Mouse (Mus musculus) liver, embryonic 13.5 days (tissue): ENCODE measurements at regions not wholly inside any gene's neighbourhood (a gene's known extent, or its start where the extent isn't known, plus 50 kb on each side); places are given as distances from the start of the nearest gene placed in this dataset.

Source experiments
- ATAC-seq: fragments of 200-750 bp; cut with Nextera tagmentation; 2 replicates; pipeline ENCODE4 v1.8.0; 2017; ENCODE audit warnings: low read depth, mild to moderate bottlenecking, moderate number of reproducible peaks, moderate library complexity
- DNase-seq: peaks from one replicate; pipeline ENCODE4 v3.0.0; 2022
- H3K27ac ChIP-seq: fragments of 300-500 bp; sonication (generic); 2 replicates; pipeline ENCODE4 v1.5.1; 2015; ENCODE audit warnings: moderate library complexity, mild to moderate bottlenecking, inconsistent platforms
- H3K27me3 ChIP-seq: fragments of 300-500 bp; sonication (generic); 2 replicates; pipeline ENCODE4 v1.6.1; 2015; ENCODE audit warnings: mild to moderate bottlenecking, inconsistent platforms
- H3K36me3 ChIP-seq: fragments of 300-500 bp; sonication (generic); 2 replicates; pipeline ENCODE4 v1.6.1; 2015; ENCODE audit warnings: mild to moderate bottlenecking, inconsistent platforms
- H3K4me1 ChIP-seq: fragments of 300-500 bp; sonication (generic); replicated peaks from 2 replicates; pipeline ENCODE4 v1.6.1; 2015; ENCODE audit warnings: inconsistent platforms
- H3K4me2 ChIP-seq: fragments of 300-500 bp; sonication (generic); 2 replicates; pipeline ENCODE4 v1.6.1; 2015; ENCODE audit warnings: inconsistent platforms, mild to moderate bottlenecking, moderate library complexity
- H3K4me3 ChIP-seq: fragments of 300-500 bp; sonication (generic); replicated peaks from 2 replicates; pipeline ENCODE4 v1.5.1; 2015; ENCODE audit warnings: mild to moderate bottlenecking, inconsistent platforms
- H3K9ac ChIP-seq: fragments of 300-500 bp; sonication (generic); 2 replicates; pipeline ENCODE4 v1.6.1; 2015; ENCODE audit warnings: mild to moderate bottlenecking, inconsistent platforms
- H3K9me3 ChIP-seq: fragments of 300-500 bp; sonication (generic); replicated peaks from 2 replicates; pipeline ENCODE4 v1.6.1; 2016; ENCODE audit warnings: inconsistent platforms
- WGBS: fragments of 180-500 bp; shearing (Covaris S2); methylation state at CpG from one replicate; pipeline ENCODE4 v1.1.7; 2015; ENCODE audit not compliant: insufficient replicate concordance; 5-methylcytosine and 5-hydroxymethylcytosine counted together

DNA sequence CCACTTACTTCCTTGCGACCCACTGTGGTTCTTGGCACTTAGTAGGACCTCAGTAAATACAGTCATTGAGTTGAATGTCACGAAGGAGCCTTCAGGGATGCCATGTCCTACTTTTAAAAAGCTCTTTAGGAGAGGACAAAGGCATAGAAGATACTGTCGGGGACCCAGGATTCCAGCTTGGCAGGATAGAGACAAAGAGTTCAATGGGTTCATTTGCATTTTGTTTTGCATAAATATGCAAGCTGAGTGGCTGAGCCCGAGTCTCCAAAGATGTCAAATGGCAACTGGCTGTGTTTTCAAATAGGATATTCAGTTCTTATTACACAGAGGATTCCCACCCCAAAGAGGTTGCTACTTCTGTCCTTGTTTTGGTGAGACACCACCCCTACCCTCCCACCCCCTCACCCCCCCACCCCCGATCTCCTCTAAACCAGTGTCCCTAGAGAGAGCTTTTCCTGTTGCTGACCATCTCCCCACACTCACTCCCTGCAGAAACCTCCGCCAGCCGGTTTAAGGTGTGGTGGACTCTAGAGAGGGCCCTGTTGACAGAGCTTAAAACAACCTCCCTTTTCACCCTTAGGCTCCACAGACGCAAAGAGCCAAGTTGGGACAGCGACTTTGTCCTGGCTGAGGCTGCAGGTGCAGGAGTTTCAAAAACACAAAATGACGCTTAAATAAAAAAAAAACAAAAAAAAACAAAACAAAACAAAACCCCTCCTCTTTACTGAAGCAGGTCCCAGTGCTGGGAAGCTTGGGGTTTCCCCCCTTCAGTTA, 57.9 kb downstream of the Sox9 start:
- no peak overlapping the region for H3K4me3 ChIP-seq
- no peak for DNase-seq
- no peak overlapping the region for H3K27ac ChIP-seq
- H3K4me2 ChIP-seq, result no peak overlapping the region
- H3K9me3 ChIP-seq, result no peaks in the 10 kb centered on the region
- no peaks in the 10 kb centered on the region for H3K27me3 ChIP-seq
- ATAC-seq, result no peak
- no peaks in the 10 kb centered on the region for H3K36me3 ChIP-seq
- 15% methylated on average over 10 of the region's 10 CpGs for WGBS
- H3K9ac ChIP-seq, result no peak overlapping the region
- no peaks in the 10 kb centered on the region for H3K4me1 ChIP-seq

DNA sequence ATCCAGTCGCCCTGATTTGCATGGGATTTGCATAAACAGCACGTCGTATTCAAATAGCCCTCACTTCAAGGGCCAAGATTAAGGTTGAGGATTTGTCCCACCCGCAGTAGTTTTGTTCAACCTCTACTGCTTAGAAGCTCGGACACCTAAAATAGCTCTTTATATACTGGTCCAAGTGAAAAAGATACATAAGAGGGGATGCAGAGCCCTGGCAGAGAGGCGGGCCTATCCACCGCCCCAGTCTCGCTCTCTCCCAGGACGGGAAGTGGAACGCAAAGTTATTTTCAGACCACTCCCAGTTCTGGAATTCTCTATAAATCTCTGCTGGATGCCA, 58.4 kb downstream of the Sox9 start:
- no peak for ATAC-seq
- Histone ChIP-seq H3K4me2 (no peak overlapping the region), H3K4me3 (no peak overlapping the region)

DNA sequence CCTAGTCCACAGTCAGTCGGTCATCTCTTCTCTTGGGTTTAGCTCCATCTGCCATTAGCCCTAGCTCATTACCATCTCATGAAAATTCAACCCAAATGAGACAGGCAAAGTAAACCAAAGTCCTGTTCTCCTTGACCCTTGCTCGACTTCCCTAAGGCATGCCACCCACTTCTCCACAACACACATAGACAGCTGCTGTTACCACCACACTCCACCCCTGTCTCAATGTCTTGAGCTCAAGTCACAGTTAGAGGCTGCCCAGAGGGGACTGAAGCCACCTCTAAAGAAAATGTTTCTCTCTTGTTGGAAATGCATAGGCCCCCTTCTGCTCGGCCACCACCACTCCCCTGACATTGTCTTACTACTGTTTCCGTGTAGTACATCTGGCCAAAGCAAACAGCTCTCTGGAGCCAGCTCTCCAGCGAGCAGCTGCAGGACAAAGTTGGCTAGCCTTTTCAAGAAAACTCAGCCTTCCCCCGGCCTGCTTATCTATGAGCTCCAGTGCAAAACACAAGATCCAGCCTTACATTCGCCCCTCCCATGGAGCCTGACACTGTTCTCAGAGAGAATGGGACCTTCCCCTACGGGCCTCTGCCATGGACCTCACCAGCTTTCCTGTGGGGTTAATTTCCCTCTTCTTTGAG, 62.4 kb downstream of the Sox9 start:
- WGBS, result 48% methylated on average over 8 of the region's 8 CpGs
- H3K27ac ChIP-seq, result no peak overlapping the region
- no peak overlapping the region for H3K4me3 ChIP-seq
- no peak overlapping the region for H3K4me2 ChIP-seq
- no peak overlapping the region for H3K9ac ChIP-seq
- no peak for DNase-seq
- no peaks in the 10 kb centered on the region for H3K27me3 ChIP-seq
- ATAC-seq, result no peak
- H3K9me3 ChIP-seq, result no peaks in the 10 kb centered on the region
- H3K36me3 ChIP-seq, result no peaks in the 10 kb centered on the region
- H3K4me1 ChIP-seq, result no peaks in the 10 kb centered on the region

More for the DNA sequence above, 58.4 kb downstream of the Sox9 start:
- no peaks in the 10 kb centered on the region for H3K36me3 ChIP-seq
- 7% methylated on average over 10 of the region's 10 CpGs for WGBS
- no peak overlapping the region for H3K27ac ChIP-seq
- H3K4me1 ChIP-seq, result no peaks in the 10 kb centered on the region
- H3K27me3 ChIP-seq, result no peaks in the 10 kb centered on the region
- no peak for DNase-seq
- no peak overlapping the region for H3K9ac ChIP-seq
- H3K9me3 ChIP-seq, result no peaks in the 10 kb centered on the region

DNA sequence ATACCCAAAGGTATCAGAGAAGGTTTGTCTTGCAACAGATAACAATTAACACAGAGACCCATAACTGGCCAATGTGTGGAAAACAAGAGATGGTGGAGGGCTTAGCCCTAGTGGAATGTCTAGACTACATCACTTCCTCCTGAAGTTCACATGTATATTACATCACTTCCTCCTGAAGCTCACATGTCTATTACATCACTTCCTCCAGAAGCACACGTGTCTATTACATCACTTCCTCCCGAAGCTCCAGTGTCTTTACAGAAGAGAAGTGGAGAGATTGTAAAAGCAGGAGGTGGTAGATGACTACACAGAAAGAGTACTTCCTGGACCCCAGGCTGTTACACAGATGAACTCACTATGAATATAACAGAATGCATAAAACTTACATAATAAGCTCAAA, 65.1 kb downstream of the Sox9 start:
- DNase-seq, result no peak
- H3K36me3 ChIP-seq, result no peaks in the 10 kb centered on the region
- no peak overlapping the region for H3K27ac ChIP-seq
- H3K4me2 ChIP-seq, result no peak overlapping the region
- ATAC-seq, result no peak
- 49% methylated on average over 2 of the region's 2 CpGs for WGBS
- H3K9ac ChIP-seq, result no peak overlapping the region
- no peak overlapping the region for H3K4me3 ChIP-seq
- H3K9me3 ChIP-seq, result no peaks in the 10 kb centered on the region
- no peaks in the 10 kb centered on the region for H3K27me3 ChIP-seq
- H3K4me1 ChIP-seq, result no peaks in the 10 kb centered on the region

DNA sequence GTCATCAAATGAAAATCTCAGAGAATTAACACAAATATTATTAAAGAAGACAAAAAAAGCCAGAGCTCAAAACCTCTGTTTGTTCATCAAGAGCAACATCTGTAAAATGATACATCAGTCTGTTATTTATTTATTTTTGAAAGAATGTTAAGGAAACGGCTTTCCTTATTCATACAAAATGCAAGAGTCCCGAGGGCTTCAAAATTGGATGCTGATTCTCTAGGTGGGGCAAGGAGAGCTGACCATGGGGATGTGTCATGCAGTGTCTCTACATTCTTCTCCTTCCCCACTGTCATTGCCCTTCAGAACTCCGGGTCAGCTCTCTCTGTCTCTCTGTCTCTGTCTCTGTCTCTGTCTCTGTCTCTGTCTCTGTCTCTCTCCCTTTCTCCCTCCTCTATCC, 65.8 kb downstream of the Sox9 start:
- WGBS, result 57% methylated on average over 3 of the region's 3 CpGs
- H3K4me3 ChIP-seq, result no peak overlapping the region

DNA sequence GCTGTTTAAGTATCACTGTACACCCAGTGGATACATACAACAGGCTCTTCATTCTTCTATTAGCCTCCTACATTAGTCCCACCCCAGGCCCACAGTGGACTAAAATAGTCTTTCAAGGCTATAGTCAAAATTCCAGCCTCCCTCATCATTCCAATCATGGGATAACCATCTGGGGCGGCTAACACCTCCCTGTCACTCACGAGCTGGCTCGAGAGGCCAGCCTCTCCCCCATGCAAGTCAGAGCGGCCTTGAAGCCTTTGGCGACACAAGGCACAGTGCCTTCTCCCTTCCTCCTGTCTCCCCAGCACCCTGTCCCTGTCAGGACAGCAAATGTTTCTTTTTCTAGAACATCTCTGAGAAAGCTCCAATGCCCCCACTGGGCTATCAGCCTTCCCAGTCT, 68.0 kb downstream of the Sox9 start:
- no peak for ATAC-seq
- 63% methylated on average over 5 of the region's 5 CpGs for WGBS
- Histone ChIP-seq H3K27me3 (no peaks in the 10 kb centered on the region), H3K9ac (no peak overlapping the region), H3K36me3 (no peaks in the 10 kb centered on the region), H3K4me1 (no peaks in the 10 kb centered on the region), H3K9me3 (no peaks in the 10 kb centered on the region), H3K4me2 (no peak overlapping the region), H3K27ac (no peak overlapping the region), H3K4me3 (no peak overlapping the region)
- DNase-seq, result no peak

More for the DNA sequence above, 65.8 kb downstream of the Sox9 start:
- H3K36me3 ChIP-seq, result no peaks in the 10 kb centered on the region
- H3K9me3 ChIP-seq, result no peaks in the 10 kb centered on the region
- no peak overlapping the region for H3K9ac ChIP-seq
- ATAC-seq, result no peak
- no peak overlapping the region for H3K27ac ChIP-seq
- DNase-seq, result no peak
- no peaks in the 10 kb centered on the region for H3K27me3 ChIP-seq
- H3K4me2 ChIP-seq, result no peak overlapping the region
- H3K4me1 ChIP-seq, result no peaks in the 10 kb centered on the region

DNA sequence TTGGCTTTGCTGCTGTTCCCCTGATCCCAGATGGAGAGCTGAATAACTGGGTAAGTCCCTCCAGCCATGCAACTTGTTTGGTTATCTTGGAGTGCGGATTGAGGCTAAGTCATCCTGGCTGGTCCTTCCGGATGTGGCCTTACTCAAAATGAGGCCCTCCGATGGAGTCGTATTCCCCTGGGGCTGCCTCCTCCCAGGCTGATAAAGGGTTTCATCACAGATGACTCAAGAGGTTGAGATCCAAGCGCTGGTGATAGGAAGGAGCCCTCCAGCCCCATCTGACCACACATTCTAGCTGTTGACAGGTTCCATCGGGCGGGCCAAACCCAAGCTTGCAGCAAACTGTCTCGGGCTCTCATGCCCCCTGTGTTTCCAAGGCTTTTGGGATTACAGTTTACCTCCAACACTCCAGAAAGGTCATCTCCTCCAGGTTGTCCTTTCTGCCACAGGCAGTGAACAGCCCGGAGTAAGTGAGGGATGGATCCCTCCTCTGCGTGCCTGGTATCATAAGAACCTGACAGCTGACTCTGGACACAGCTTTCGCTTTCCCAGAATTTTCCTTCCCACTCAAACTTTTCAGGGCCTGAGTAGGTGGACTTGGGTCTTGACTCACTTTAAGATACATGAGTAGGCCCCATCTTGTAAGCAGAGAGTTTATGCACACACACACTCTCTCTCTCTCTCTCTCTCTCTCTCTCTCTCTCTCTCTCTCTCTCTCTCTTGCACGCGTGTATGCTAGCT, 68.7 kb downstream of the Sox9 start:
- no peak overlapping the region for H3K27ac ChIP-seq
- H3K4me2 ChIP-seq, result no peak overlapping the region
- H3K9me3 ChIP-seq, result no peaks in the 10 kb centered on the region
- no peaks in the 10 kb centered on the region for H3K36me3 ChIP-seq
- H3K9ac ChIP-seq, result no peak overlapping the region
- DNase-seq (no peak), ATAC-seq (no peak)
- H3K4me3 ChIP-seq, result no peak overlapping the region
- 57% methylated on average over 13 of the region's 13 CpGs for WGBS
- no peaks in the 10 kb centered on the region for H3K27me3 ChIP-seq
- no peaks in the 10 kb centered on the region for H3K4me1 ChIP-seq

DNA sequence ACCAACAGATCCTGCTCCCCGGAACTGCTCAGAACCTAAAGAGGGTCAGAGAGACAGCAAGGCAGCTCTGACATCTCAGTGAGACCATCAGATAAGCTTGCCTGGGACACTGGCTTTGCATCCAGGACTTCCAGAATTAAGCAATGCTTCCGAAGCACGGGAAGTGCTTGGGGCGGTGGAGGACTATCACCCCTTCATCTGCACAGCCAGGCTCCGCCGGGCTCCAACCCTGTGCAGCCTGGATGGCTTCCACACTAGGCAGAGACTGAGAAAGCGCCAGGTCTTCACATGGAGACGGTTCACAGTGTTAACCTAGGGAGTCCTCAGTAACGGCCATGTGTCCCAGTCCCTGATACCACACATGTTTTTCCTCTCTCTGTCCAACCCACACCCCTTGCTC, 69.3 kb downstream of the Sox9 start:
- H3K27me3 ChIP-seq, result no peaks in the 10 kb centered on the region
- ATAC-seq, result no peak
- no peaks in the 10 kb centered on the region for H3K4me1 ChIP-seq
- no peak overlapping the region for H3K4me3 ChIP-seq
- no peak overlapping the region for H3K9ac ChIP-seq
- DNase-seq, result no peak
- no peaks in the 10 kb centered on the region for H3K36me3 ChIP-seq
- no peaks in the 10 kb centered on the region for H3K9me3 ChIP-seq
- H3K27ac ChIP-seq, result no peak overlapping the region
- 63% methylated on average over 9 of the region's 9 CpGs for WGBS
- no peak overlapping the region for H3K4me2 ChIP-seq

DNA sequence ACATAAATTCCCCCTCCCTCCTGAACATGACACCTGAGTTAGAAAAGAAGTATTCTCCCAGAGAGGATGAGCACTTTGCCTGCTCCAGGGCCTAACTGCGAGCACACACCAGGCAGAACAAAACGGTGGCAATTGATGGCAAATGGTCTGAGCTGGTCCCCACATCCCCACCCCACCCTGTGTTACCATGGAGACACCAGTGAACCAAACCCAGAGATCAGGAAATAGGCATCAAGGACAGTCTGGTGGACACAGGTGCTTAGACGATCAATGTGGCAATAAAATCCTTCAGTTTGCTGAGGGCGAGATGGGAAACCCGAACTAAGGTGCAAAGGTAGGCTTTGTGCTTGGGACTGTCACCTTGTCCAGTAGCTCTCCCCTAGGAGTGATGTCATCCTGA, 74.0 kb downstream of the Sox9 start:
- Histone ChIP-seq H3K4me3 (no peak overlapping the region), H3K4me1 (no peaks in the 10 kb centered on the region), H3K27ac (no peak overlapping the region), H3K4me2 (no peak overlapping the region), H3K36me3 (no peaks in the 10 kb centered on the region), H3K9ac (no peak overlapping the region), H3K27me3 (no peaks in the 10 kb centered on the region), H3K9me3 (0 out of 2 replicates have a peak, but pooled peaks cover 10% of the 10 kb centered on the region)
- 63% methylated on average over 5 of the region's 5 CpGs for WGBS
- no peak for ATAC-seq
- DNase-seq, result no peak

DNA sequence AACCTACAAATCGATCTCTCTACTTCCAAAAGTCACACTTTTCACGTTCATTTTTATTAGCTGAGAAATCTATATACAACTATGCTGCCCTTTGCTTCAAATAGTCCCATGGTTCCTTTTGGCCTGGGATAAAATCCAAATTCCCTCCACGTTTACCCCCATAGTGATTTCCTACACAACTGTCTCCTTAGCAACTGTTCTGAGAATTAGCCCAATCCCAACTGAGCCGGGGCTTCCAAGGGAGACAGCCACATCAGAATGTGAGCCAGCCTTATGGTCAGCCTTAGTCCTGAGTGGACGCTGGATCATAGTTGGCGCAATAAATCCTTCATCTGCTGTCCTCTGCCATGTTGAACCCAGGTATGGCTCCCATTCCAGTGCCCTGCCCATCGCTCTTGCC, 77.3 kb downstream of the Sox9 start:
- Histone ChIP-seq H3K9ac (no peak overlapping the region), H3K27me3 (no peaks in the 10 kb centered on the region), H3K9me3 (0 out of 2 replicates have a peak, but pooled peaks cover 10% of the 10 kb centered on the region), H3K27ac (no peak overlapping the region), H3K36me3 (no peaks in the 10 kb centered on the region), H3K4me1 (no peaks in the 10 kb centered on the region), H3K4me2 (no peak overlapping the region), H3K4me3 (no peak overlapping the region)
- ATAC-seq (no peak), DNase-seq (no peak)
- WGBS, result 63% methylated on average over 7 of the region's 7 CpGs

DNA sequence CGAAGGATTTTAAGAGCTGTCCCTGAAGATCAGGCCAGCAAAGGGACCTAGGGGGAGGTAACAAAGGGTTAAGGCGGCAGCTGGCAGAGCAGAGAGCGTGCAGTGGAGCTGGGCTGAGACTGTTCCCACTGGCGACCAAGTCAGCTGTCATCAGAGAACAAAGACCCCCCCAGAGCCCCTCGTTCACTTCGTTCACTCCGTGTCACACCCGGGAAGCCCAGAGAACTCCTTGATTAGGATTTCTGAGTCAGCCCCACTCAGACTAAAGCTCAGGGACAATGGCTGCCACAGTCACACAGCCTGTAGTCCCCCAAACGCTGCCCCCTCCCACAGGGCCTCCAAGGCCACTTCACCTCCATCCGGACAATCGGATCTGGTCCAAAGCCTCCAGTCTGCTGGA, 78.8 kb downstream of the Sox9 start:
- no peaks in the 10 kb centered on the region for H3K36me3 ChIP-seq
- H3K4me3 ChIP-seq, result no peak overlapping the region
- H3K9ac ChIP-seq, result no peak overlapping the region
- no peaks in the 10 kb centered on the region for H3K27me3 ChIP-seq
- no peak overlapping the region for H3K27ac ChIP-seq
- 41% methylated on average over 11 of the region's 11 CpGs for WGBS
- ATAC-seq, result no peak
- no peak for DNase-seq
- H3K4me2 ChIP-seq, result no peak overlapping the region
- no peaks in the 10 kb centered on the region for H3K4me1 ChIP-seq
- 0 out of 2 replicates have a peak, but pooled peaks cover 10% of the 10 kb centered on the region for H3K9me3 ChIP-seq
